Mouse (Mus musculus) forebrain, postnatal 0 days (tissue): ENCODE data around the gene Amn1. TPM values are rescaled to one million over a fixed set of nuclear protein-coding genes. Genes with fewer than 3 reads are reported as not detected.
"Not testable (repeated sequence)": the region's sequence is repeated elsewhere in the genome, so short reads cannot be mapped to it uniquely, and the experiment has no call there.

ENCODE experiments used
- ATAC-seq: fragments of 200-750 bp; cut with Nextera tagmentation; 2 replicates; pipeline ENCODE4 v1.8.0; 2017; ENCODE audit warnings: mild to moderate bottlenecking, moderate library complexity
- DNase-seq: peaks from one replicate; pipeline ENCODE4 v3.0.0-alpha.2; 2015
- H3K27ac ChIP-seq: fragments of 300-500 bp; sonication (generic); 2 replicates; pipeline ENCODE4 v1.5.1; 2014; ENCODE audit warnings: low read depth, mild to moderate bottlenecking, antibody characterized with exemption, low read length, moderate library complexity, mixed read lengths
- H3K27me3 ChIP-seq: fragments of 300-500 bp; sonication (generic); 2 replicates; pipeline ENCODE4 v1.6.1; 2014; ENCODE audit warnings: mild to moderate bottlenecking, low read length, mixed read lengths; ENCODE audit not compliant: insufficient read depth
- H3K36me3 ChIP-seq: fragments of 300-500 bp; sonication (generic); 2 replicates; pipeline ENCODE4 v1.6.1; 2014; ENCODE audit warnings: mild to moderate bottlenecking, moderate library complexity; ENCODE audit not compliant: insufficient read depth
- H3K4me1 ChIP-seq: fragments of 300-500 bp; sonication (generic); 2 replicates; pipeline ENCODE4 v1.6.1; 2014; ENCODE audit warnings: antibody characterized with exemption; ENCODE audit not compliant: insufficient read depth
- H3K4me2 ChIP-seq: fragments of 300-500 bp; sonication (generic); 2 replicates; pipeline ENCODE4 v1.6.1; 2014; ENCODE audit warnings: low read depth, mild to moderate bottlenecking, moderate library complexity
- H3K4me3 ChIP-seq: fragments of 300-500 bp; sonication (generic); 2 replicates; pipeline ENCODE4 v1.5.1; 2014; ENCODE audit warnings: low read depth, low read length, mixed read lengths
- H3K9ac ChIP-seq: fragments of 300-500 bp; sonication (generic); 2 replicates; pipeline ENCODE4 v1.6.1; 2014; ENCODE audit warnings: mild to moderate bottlenecking
- H3K9me3 ChIP-seq: fragments of 300-500 bp; sonication (generic); 2 replicates; pipeline ENCODE4 v1.6.1; 2016; ENCODE audit warnings: low read length
- CTCF ChIP-seq: sonication (generic); IDR thresholded peaks from 2 replicates; pipeline ENCODE4 v1.5.1; 2016; ENCODE audit warnings: antibody characterized with exemption, control low read depth, low read depth
- WGBS: fragments of 180-500 bp; shearing (Covaris S2); extraction: QIAGEN DNeasy Blood & Tissue Kit; methylation state at CpG from one replicate; pipeline ENCODE4 v1.1.7; 2014; 5-methylcytosine and 5-hydroxymethylcytosine counted together
- polyA plus RNA-seq: library from polyadenylated mRNA; unstranded; fragments of >200 nt; fragmentation: Nextera tagmentation; extraction: Ambion mirVana; gene quantifications from 2 replicates; pipeline ENCODE4 v1.2.1, GENCODE M21; 2015
- total RNA-seq: library from RNA; depleted of rRNA; stranded (reverse); fragments of >200 nt; gene quantifications from 2 replicates; pipeline ENCODE4 v1.2.3, GENCODE M21; 2014

The Amn1 gene
- total and polyA plus RNA-seq, 2 experiments from 2014 or later = 64.8 to 101 TPM

GRCm38 (mm10) chr6:149193276-149193905 is 4.9 kb upstream of the Amn1 start:
- Histone ChIP-seq H3K36me3 (no peaks in the 10 kb centered on the region), H3K9me3 (no peaks in the 10 kb centered on the region), H3K4me2 (no peak overlapping the region), H3K4me1 (no peaks in the 10 kb centered on the region), H3K4me3 (no peak overlapping the region), H3K9ac (no peak overlapping the region), H3K27me3 (no peaks in the 10 kb centered on the region), H3K27ac (no peak overlapping the region)
- WGBS = 72% methylated on average over 5 of the region's 5 CpGs
- ATAC-seq = no peak
- TF ChIP-seq CTCF = no peak
- no peak for DNase-seq

GRCm38 (mm10) chr6:149191951-149192350 is 3.4 kb upstream of the Amn1 start:
- not testable (repeated sequence) for DNase-seq, H3K4me2 ChIP-seq, H3K27ac ChIP-seq, H3K36me3 ChIP-seq, H3K4me1 ChIP-seq, H3K9me3 ChIP-seq, H3K9ac ChIP-seq, H3K27me3 ChIP-seq, ATAC-seq, H3K4me3 ChIP-seq
- WGBS = 92% methylated on average over 5 of the region's 5 CpGs

GRCm38 (mm10) chr6:149189340-149189922 is 919 bp upstream of the Amn1 start:
- no peak overlapping the region for H3K4me3 ChIP-seq
- WGBS = 96% methylated on average over 16 of the region's 16 CpGs
- no peak for ATAC-seq

GRCm38 (mm10) chr6:149188925-149189257 is 379 bp upstream of the Amn1 start:
- TF ChIP-seq CTCF = no peak
- DNase-seq (no peak), ATAC-seq (peak; percentile 70)
- peak overlapping the region; percentile 68 for H3K4me2 ChIP-seq
- H3K9me3 ChIP-seq = no peaks in the 10 kb centered on the region
- 37% methylated on average over 8 of the region's 8 CpGs for WGBS
- peak overlapping the region; percentile 72 for H3K4me3 ChIP-seq
- H3K9ac ChIP-seq = peak overlapping the region; percentile 93
- peaks cover 9% of the 10 kb centered on the region for H3K4me1 ChIP-seq
- peak overlapping the region; percentile 92 for H3K27ac ChIP-seq
- H3K27me3 ChIP-seq = no peaks in the 10 kb centered on the region
- no peaks in the 10 kb centered on the region for H3K36me3 ChIP-seq

More at GRCm38 (mm10) chr6:149189340-149189922, 919 bp upstream of the Amn1 start:
- no peak overlapping the region for H3K27ac ChIP-seq
- H3K9me3 ChIP-seq = no peaks in the 10 kb centered on the region
- peaks cover 9% of the 10 kb centered on the region for H3K4me1 ChIP-seq
- peak overlapping the region; percentile 68; the same call in 1 of the 2 replicates for H3K4me2 ChIP-seq
- H3K27me3 ChIP-seq = no peaks in the 10 kb centered on the region
- no peaks in the 10 kb centered on the region for H3K36me3 ChIP-seq
- H3K9ac ChIP-seq = no peak overlapping the region
- no peak for TF ChIP-seq CTCF
- DNase-seq = no peak

- H3K27me3 ChIP-seq = no peaks in the 10 kb centered on the region
- DNase-seq (no peak), ATAC-seq (no peak)
- H3K4me2 ChIP-seq = peak overlapping the region; percentile 56
- no peaks in the 10 kb centered on the region for H3K9me3 ChIP-seq
- peak overlapping the region; percentile 72 for H3K4me3 ChIP-seq
- 54% methylated on average over 1 of the region's 1 CpGs for WGBS
- TF ChIP-seq CTCF = no peak
- peaks cover 9% of the 10 kb centered on the region for H3K4me1 ChIP-seq
- peaks cover 4% of the 10 kb centered on the region; the same call in 1 of the 2 replicates for H3K36me3 ChIP-seq
- H3K27ac ChIP-seq = no peak overlapping the region
- H3K9ac ChIP-seq = 0 out of 2 replicates have a peak overlapping the region, but pooled peaks have one; percentile 19
These were observed 1.1 kb downstream of the Amn1 start for GRCm38 (mm10) chr6:149187371-149187770.

- no peak for TF ChIP-seq CTCF
- no peak for ATAC-seq
These were observed 4.5 kb downstream of the Amn1 start for GRCm38 (mm10) chr6:149184007-149184406.

GRCm38 (mm10) chr6:149179064-149179463 is 9.4 kb downstream of the Amn1 start:
- no peak for ATAC-seq
- Histone ChIP-seq H3K27me3 (no peaks in the 10 kb centered on the region), H3K4me1 (no peaks in the 10 kb centered on the region), H3K4me2 (no peak overlapping the region), H3K36me3 (peaks cover 47% of the 10 kb centered on the region), H3K27ac (no peak overlapping the region), H3K9ac (no peak overlapping the region), H3K4me3 (no peak overlapping the region), H3K9me3 (no peaks in the 10 kb centered on the region; the same call in 1 of the 2 replicates)
- DNase-seq = no peak
- TF ChIP-seq CTCF = no peak

More at GRCm38 (mm10) chr6:149184007-149184406, 4.5 kb downstream of the Amn1 start:
- Histone ChIP-seq H3K27me3 (no peaks in the 10 kb centered on the region), H3K9ac (no peak overlapping the region), H3K4me3 (no peak overlapping the region), H3K9me3 (no peaks in the 10 kb centered on the region), H3K36me3 (peaks cover 21% of the 10 kb centered on the region), H3K4me1 (peaks cover 9% of the 10 kb centered on the region), H3K4me2 (no peak overlapping the region), H3K27ac (no peak overlapping the region)
- DNase-seq = no peak
- WGBS = 100% methylated on average over 1 of the region's 1 CpGs
